In genomic region chr4:40846143-40846931, GRCm38 (mm10) we compare ENCODE assay signal across 10 mouse cellular contexts. TPM values are rescaled to one million over a fixed set of nuclear protein-coding genes. Genes with fewer than 3 reads are reported as not detected.
A peak's percentile ranks its signal among the peaks of the same experiment; 100 is the strongest.
DNase-seq lines count a peak whose midpoint lies in the region; ATAC-seq lines count a peak whose summit lies in the region.
"Had no signal": no experiment of that assay in that cellular context is flagged by ENCODE, and none has a peak within 500 bp of the region (broad histone marks: within the 10 kb centered on the region; RNA-seq: fewer than 3 reads in every experiment).

No protein-coding gene starts in this region.

- WGBS in kidney, embryonic 14.5 days, result 57% methylated on average over 7 of the region's 7 CpGs
- WGBS in liver, embryonic 11.5 days, result 34% methylated on average over 7 of the region's 7 CpGs

- no peak overlapping the region for H3K4me2 ChIP-seq in kidney, embryonic 14.5 days (replicated peaks; ENCODE audit: low read depth, low read length)
- H3K4me2 ChIP-seq in liver, embryonic 11.5 days, result peak overlapping the region; percentile 46
- H3K4me2 ChIP-seq: midbrain, embryonic 11.5 days had no signal

- H3K36me3 ChIP-seq in kidney, embryonic 14.5 days (ENCODE audit: control insufficient read depth, insufficient read depth, low read length), result no peaks in the 10 kb centered on the region
- H3K36me3 ChIP-seq in liver, embryonic 11.5 days (ENCODE audit: control insufficient read depth, insufficient read depth, low read length), result peaks cover 3% of the 10 kb centered on the region; the same call in 1 of the 2 replicates

- peak overlapping the region; percentile 82; the same call in 1 of the 2 replicates for H3K27ac ChIP-seq in kidney, embryonic 14.5 days (ENCODE audit: low read depth, low read length)
- H3K27ac ChIP-seq in liver, embryonic 11.5 days (ENCODE audit: low read depth, low read length), result peak overlapping the region; percentile 23

- no peak overlapping the region for H3K4me3 ChIP-seq in kidney, embryonic 14.5 days (ENCODE audit: low read length)
- H3K4me3 ChIP-seq in liver, embryonic 11.5 days (ENCODE audit: low read depth, low read length), result no peak overlapping the region

- DNase-seq in kidney, adult 18-20 months, result no peak
- peak; percentile 59 for DNase-seq in CD4-positive helper T cell, adult 2 months (ENCODE audit: low read depth, low spot score)
- DNase-seq in c-Kit-positive CD71-positive TER-119-positive erythroid progenitor cells, embryonic 14.5 days (ENCODE audit: low spot score), result peak; percentile 67
- no peak for DNase-seq in liver, embryonic 11.5 days (ENCODE audit: low spot score)
- no peak for DNase-seq in cerebellum, postnatal 4 days (ENCODE audit: low spot score in 2 of 2)
- DNase-seq in testis, postnatal 10 days (ENCODE audit: low spot score), result no peak
- DNase-seq in spleen, postnatal 14 days (ENCODE audit: low spot score in 2 of 2), result no peak

- no peaks in the 10 kb centered on the region for H3K9me3 ChIP-seq in kidney, embryonic 14.5 days (ENCODE audit: control insufficient read depth, low read length)
- H3K9me3 ChIP-seq in liver, embryonic 11.5 days (ENCODE audit: control insufficient read depth, low read length), result no peaks in the 10 kb centered on the region

- H3K9ac ChIP-seq in kidney, embryonic 14.5 days (ENCODE audit: low read depth, low read length), result 0 out of 2 replicates have a peak overlapping the region, but pooled peaks have one; percentile 2
- 0 out of 2 replicates have a peak overlapping the region, but pooled peaks have one; percentile 5 for H3K9ac ChIP-seq in liver, embryonic 11.5 days (ENCODE audit: low read depth, low read length)

- H3K27me3 ChIP-seq in kidney, embryonic 14.5 days (ENCODE audit: control insufficient read depth, insufficient read depth, low read length), result no peaks in the 10 kb centered on the region
- H3K27me3 ChIP-seq in liver, embryonic 11.5 days (replicated peaks; ENCODE audit: control insufficient read depth, insufficient read depth, low read length), result no peaks in the 10 kb centered on the region

- peaks cover 55% of the 10 kb centered on the region for H3K4me1 ChIP-seq in kidney, embryonic 14.5 days (ENCODE audit: control insufficient read depth, insufficient read depth, low read length)
- H3K4me1 ChIP-seq in liver, embryonic 11.5 days (replicated peaks; ENCODE audit: control insufficient read depth, insufficient read depth, low read length), result peaks cover 83% of the 10 kb centered on the region

- no peak for ATAC-seq in kidney, embryonic 14.5 days (ENCODE audit: low FRiP score, low TSS enrichment)
- no peak for ATAC-seq in liver, embryonic 11.5 days (replicated peaks; ENCODE audit: low FRiP score)
- ATAC-seq: forebrain, embryonic 16.5 days had no signal

RNA-seq across cellular contexts. Expression of gene B4galt1, which starts 7.5 kb away (rescaled TPM):
- 36.0 and 45.8 TPM in 2 replicates for polyA plus RNA-seq in kidney, embryonic 14.5 days (2014; fragmentation: Nextera tagmentation; extraction: Ambion mirVana)
- polyA plus RNA-seq in liver, embryonic 11.5 days (2014; fragmentation: Nextera tagmentation; extraction: Ambion mirVana), result 49.0 and 50.4 TPM in 2 replicates

Comparison
In these comparisons a context has a peak if more than half of its experiments do, and no peak if none do; other contexts are left out.
1. DNase-seq: peak in CD4-positive helper T cell, adult 2 months (single experiment) and c-Kit-positive CD71-positive TER-119-positive erythroid progenitor cells, embryonic 14.5 days (single experiment); none in kidney, adult 18-20 months (single experiment), liver, embryonic 11.5 days (single experiment), cerebellum, postnatal 4 days (0 of 2), testis, postnatal 10 days (single experiment) and spleen, postnatal 14 days (0 of 2).